21 mouse cellular contexts compared by ENCODE assay signal in the genomic region with DNA sequence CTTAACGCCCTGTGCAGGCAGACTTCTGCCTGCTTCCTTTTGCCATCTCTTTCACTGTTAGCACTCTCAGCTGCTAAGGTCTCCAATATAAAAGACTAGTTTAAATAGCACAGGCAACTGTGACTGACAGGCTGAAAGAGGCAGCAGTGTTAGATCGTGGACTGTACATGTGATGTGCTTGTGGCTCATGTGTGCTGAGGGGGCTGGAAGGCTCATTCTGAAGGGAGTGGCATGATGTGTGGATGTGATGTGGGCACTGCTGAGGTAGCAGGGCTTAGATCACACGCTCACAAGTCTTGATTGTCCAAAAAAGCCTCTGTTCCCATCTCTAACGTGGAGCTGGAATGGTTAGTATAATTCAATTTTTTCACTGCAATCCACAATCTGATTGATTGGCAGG. TPM values are rescaled to one million over a fixed set of nuclear protein-coding genes. Genes with fewer than 3 reads are reported as not detected.
DNase-seq lines count a peak whose midpoint lies in the region; ATAC-seq and TF ChIP-seq lines count a peak whose summit lies in the region.
"Had no signal": no experiment of that assay in that cellular context is flagged by ENCODE, and none has a peak within 500 bp of the region (broad histone marks: within the 10 kb centered on the region; RNA-seq: fewer than 3 reads in every experiment).

No protein-coding gene starts in this region.

- WGBS in heart, embryonic 12.5 days, result 73% methylated on average over 4 of the region's 4 CpGs
- 76% methylated on average over 4 of the region's 4 CpGs for WGBS in heart, embryonic 11.5 days (ENCODE audit: insufficient replicate concordance)
- 95% methylated on average over 4 of the region's 4 CpGs for WGBS in limb, embryonic 10.5 days

- no peak for TF ChIP-seq CTCF in cortical plate, adult 2 months (IDR thresholded peaks at IDR 0.05; ENCODE audit: extremely low read depth, insufficient read depth, low read length)

- TF ChIP-seq POLR2A in cortical plate, adult 2 months (IDR thresholded peaks at IDR 0.05; ENCODE audit: extremely low read depth, insufficient read depth, low read length), result no peak

- H3K27me3 ChIP-seq in heart, embryonic 12.5 days (replicated peaks), result no peaks in the 10 kb centered on the region
- no peaks in the 10 kb centered on the region for H3K27me3 ChIP-seq in heart, embryonic 11.5 days (ENCODE audit: control insufficient read depth, insufficient read depth, low read length)
- peaks cover 24% of the 10 kb centered on the region for H3K27me3 ChIP-seq in megakaryocyte, embryonic 14.5 days (replicated peaks)
- H3K27me3 ChIP-seq in limb, embryonic 10.5 days (ENCODE audit: low read depth, poor library complexity, severe bottlenecking), result no peaks in the 10 kb centered on the region
- H3K27me3 ChIP-seq: embryonic facial prominence, embryonic 12.5 days; forebrain, embryonic 13.5 days; heart, embryonic 13.5 days; intestine, embryonic 15.5 days had no signal

- peaks cover 68% of the 10 kb centered on the region for H3K36me3 ChIP-seq in heart, embryonic 12.5 days
- peaks cover 27% of the 10 kb centered on the region for H3K36me3 ChIP-seq in heart, embryonic 11.5 days (ENCODE audit: control insufficient read depth, insufficient read depth, low read length)
- no peaks in the 10 kb centered on the region for H3K36me3 ChIP-seq in megakaryocyte, embryonic 14.5 days (replicated peaks; ENCODE audit: low read length)
- H3K36me3 ChIP-seq in limb, embryonic 10.5 days, result peaks cover 84% of the 10 kb centered on the region

- no peak overlapping the region for H3K9ac ChIP-seq in heart, embryonic 12.5 days
- H3K9ac ChIP-seq in heart, embryonic 11.5 days (ENCODE audit: low read depth, low read length), result no peak overlapping the region
- H3K9ac ChIP-seq: embryonic facial prominence, embryonic 12.5 days; forebrain, embryonic 13.5 days; hindbrain, embryonic 14.5 days; intestine, embryonic 15.5 days had no signal

- H3K4me2 ChIP-seq in heart, embryonic 12.5 days, result no peak overlapping the region
- no peak overlapping the region for H3K4me2 ChIP-seq in heart, embryonic 11.5 days
- H3K4me2 ChIP-seq: embryonic facial prominence, embryonic 12.5 days; forebrain, embryonic 13.5 days; heart, embryonic 13.5 days; hindbrain, embryonic 14.5 days; intestine, embryonic 15.5 days had no signal

- no peaks in the 10 kb centered on the region for H3K9me3 ChIP-seq in heart, embryonic 12.5 days (replicated peaks)
- no peaks in the 10 kb centered on the region for H3K9me3 ChIP-seq in heart, embryonic 11.5 days (replicated peaks; ENCODE audit: control insufficient read depth, low read length)
- no peaks in the 10 kb centered on the region for H3K9me3 ChIP-seq in megakaryocyte, embryonic 14.5 days
- no peaks in the 10 kb centered on the region for H3K9me3 ChIP-seq in limb, embryonic 10.5 days (replicated peaks)
- H3K9me3 ChIP-seq: embryonic facial prominence, embryonic 12.5 days; forebrain, embryonic 13.5 days; heart, embryonic 13.5 days; intestine, embryonic 15.5 days had no signal

- H3K27ac ChIP-seq in heart, embryonic 12.5 days (ENCODE audit: poor library complexity, severe bottlenecking), result 0 out of 2 replicates have a peak overlapping the region, but pooled peaks have one; percentile 13
- H3K27ac ChIP-seq in heart, embryonic 11.5 days (ENCODE audit: low read depth, low read length), result no peak overlapping the region
- H3K27ac ChIP-seq in cortical plate, adult 2 months (ENCODE audit: insufficient read depth, low read length), result 0 out of 2 replicates have a peak overlapping the region, but pooled peaks have one; percentile 9
- no peak overlapping the region for H3K27ac ChIP-seq in limb, embryonic 10.5 days
- H3K27ac ChIP-seq: embryonic facial prominence, embryonic 12.5 days; forebrain, embryonic 13.5 days; heart, adult 2 months; hindbrain, embryonic 14.5 days; intestine, embryonic 15.5 days had no signal

- DNase-seq in limb, embryonic 10.5 days (ENCODE audit: low spot score), result no peak
- DNase-seq: adrenal gland, adult 2 months; adrenal gland, postnatal 36 days; cerebellum, adult 11 months; cerebellum, adult 8-10 months; cerebellum, postnatal 14 days; gastrocnemius, postnatal 14 days; heart, adult 2 months; heart, postnatal 4 days had no signal

- no peak for ATAC-seq in heart, embryonic 12.5 days (ENCODE audit: insufficient number of reproducible peaks, low FRiP score)
- ATAC-seq in heart, embryonic 11.5 days (replicated peaks; ENCODE audit: insufficient number of reproducible peaks, low FRiP score, low TSS enrichment), result no peak
- ATAC-seq in megakaryocyte, adult 5-6 weeks (ENCODE audit: poor library complexity, severe bottlenecking), result no peak
- ATAC-seq: forebrain, embryonic 13.5 days; intestine, embryonic 15.5 days had no signal

- no peak overlapping the region for H3K4me3 ChIP-seq in heart, embryonic 12.5 days
- no peak overlapping the region for H3K4me3 ChIP-seq in heart, embryonic 11.5 days (ENCODE audit: low read depth, low read length)
- peak overlapping the region; percentile 30 for H3K4me3 ChIP-seq in megakaryocyte, embryonic 14.5 days (replicated peaks)
- H3K4me3 ChIP-seq in cortical plate, adult 2 months (ENCODE audit: insufficient read depth, low read length), result no peak overlapping the region
- no peak overlapping the region for H3K4me3 ChIP-seq in limb, embryonic 10.5 days
- H3K4me3 ChIP-seq: embryonic facial prominence, embryonic 12.5 days; forebrain, embryonic 13.5 days; heart, adult 2 months; heart, embryonic 13.5 days; intestine, embryonic 15.5 days had no signal

- peaks cover 36% of the 10 kb centered on the region for H3K4me1 ChIP-seq in heart, embryonic 12.5 days (replicated peaks)
- H3K4me1 ChIP-seq in heart, embryonic 11.5 days (ENCODE audit: control insufficient read depth, insufficient read depth, low read length), result peaks cover 18% of the 10 kb centered on the region
- H3K4me1 ChIP-seq in megakaryocyte, embryonic 14.5 days, result no peaks in the 10 kb centered on the region
- peaks cover 14% of the 10 kb centered on the region for H3K4me1 ChIP-seq in cortical plate, adult 2 months (ENCODE audit: control insufficient read depth, insufficient read depth, low read length)
- H3K4me1 ChIP-seq in limb, embryonic 10.5 days, result no peaks in the 10 kb centered on the region
- H3K4me1 ChIP-seq: embryonic facial prominence, embryonic 12.5 days; forebrain, embryonic 13.5 days; intestine, embryonic 15.5 days had no signal

RNA-seq across cellular contexts. Expression of a gene that starts 40.9 kb away (rescaled TPM):
- 209 and 214 TPM in 2 replicates for polyA plus RNA-seq in heart, embryonic 12.5 days (2016; fragmentation: Nextera tagmentation; extraction: Ambion mirVana)
- 138 and 139 TPM in 2 replicates for polyA plus RNA-seq in heart, embryonic 11.5 days (2014; fragmentation: Nextera tagmentation; extraction: Ambion mirVana)
- polyA plus RNA-seq in megakaryocyte, embryonic 14.5 days (2012; ENCODE audit: insufficient read depth, low replicate concordance), result not detected in 2 replicates
- not detected in 2 replicates for total RNA-seq in megakaryocyte, adult 5-6 weeks (2015)
- total RNA-seq in megakaryocyte, adult 5-6 weeks (2017), result not detected in 2 replicates
- 0.15 and 0.26 TPM in 2 replicates for polyA plus RNA-seq in cortical plate, adult 2 months (2012; rRNA removed)
- 0.44 and 0.60 TPM in 2 replicates for polyA plus RNA-seq in limb, embryonic 10.5 days (2016; fragmentation: Nextera tagmentation; extraction: Ambion mirVana)
- total RNA-seq: common myeloid progenitor, adult 5-6 weeks; ES-E14 had no signal
- polyA plus RNA-seq: adrenal gland, adult 2 months; forebrain, embryonic 13.5 days had no signal

RNA-seq across cellular contexts. Expression of a gene that starts 46.9 kb away (rescaled TPM):
- 0.36 TPM in 1 of 2 replicates, not detected in the other for polyA plus RNA-seq in heart, embryonic 12.5 days (2016; fragmentation: Nextera tagmentation; extraction: Ambion mirVana)
- 0.16 and 0.52 TPM in 2 replicates for polyA plus RNA-seq in heart, embryonic 11.5 days (2014; fragmentation: Nextera tagmentation; extraction: Ambion mirVana)
- not detected in 2 replicates for polyA plus RNA-seq in megakaryocyte, embryonic 14.5 days (2012; ENCODE audit: insufficient read depth, low replicate concordance)
- not detected in 2 replicates for total RNA-seq in megakaryocyte, adult 5-6 weeks (2015)
- total RNA-seq in megakaryocyte, adult 5-6 weeks (2017), result 0.04 TPM in 1 of 2 replicates, not detected in the other
- 0.10 and 0.11 TPM in 2 replicates for polyA plus RNA-seq in cortical plate, adult 2 months (2012; rRNA removed)
- polyA plus RNA-seq in limb, embryonic 10.5 days (2016; fragmentation: Nextera tagmentation; extraction: Ambion mirVana), result 0.14 TPM in 1 of 2 replicates, not detected in the other
- total RNA-seq: common myeloid progenitor, adult 5-6 weeks had no signal
- polyA plus RNA-seq: forebrain, embryonic 13.5 days; hindbrain, embryonic 14.5 days had no signal

Comparison
In these comparisons a context has a peak if more than half of its experiments do, and no peak if none do; other contexts are left out.
1. H3K27ac ChIP-seq: peak in heart, embryonic 12.5 days (single experiment) and cortical plate, adult 2 months (single experiment); none in heart, embryonic 11.5 days (single experiment) and limb, embryonic 10.5 days (single experiment).
2. RNA of a gene that starts 40.9 kb away (polyA plus RNA-seq): 209 to 214 TPM in heart, embryonic 12.5 days and 138 to 139 TPM in heart, embryonic 11.5 days; 0.44 to 0.60 TPM in limb, embryonic 10.5 days, 0.15 to 0.26 TPM in cortical plate, adult 2 months and not detected in megakaryocyte, embryonic 14.5 days; every median in the first group is over 10 times any median in the second.